Comparison of ENCODE assay signal across 14 mouse cellular contexts in the genomic region with DNA sequence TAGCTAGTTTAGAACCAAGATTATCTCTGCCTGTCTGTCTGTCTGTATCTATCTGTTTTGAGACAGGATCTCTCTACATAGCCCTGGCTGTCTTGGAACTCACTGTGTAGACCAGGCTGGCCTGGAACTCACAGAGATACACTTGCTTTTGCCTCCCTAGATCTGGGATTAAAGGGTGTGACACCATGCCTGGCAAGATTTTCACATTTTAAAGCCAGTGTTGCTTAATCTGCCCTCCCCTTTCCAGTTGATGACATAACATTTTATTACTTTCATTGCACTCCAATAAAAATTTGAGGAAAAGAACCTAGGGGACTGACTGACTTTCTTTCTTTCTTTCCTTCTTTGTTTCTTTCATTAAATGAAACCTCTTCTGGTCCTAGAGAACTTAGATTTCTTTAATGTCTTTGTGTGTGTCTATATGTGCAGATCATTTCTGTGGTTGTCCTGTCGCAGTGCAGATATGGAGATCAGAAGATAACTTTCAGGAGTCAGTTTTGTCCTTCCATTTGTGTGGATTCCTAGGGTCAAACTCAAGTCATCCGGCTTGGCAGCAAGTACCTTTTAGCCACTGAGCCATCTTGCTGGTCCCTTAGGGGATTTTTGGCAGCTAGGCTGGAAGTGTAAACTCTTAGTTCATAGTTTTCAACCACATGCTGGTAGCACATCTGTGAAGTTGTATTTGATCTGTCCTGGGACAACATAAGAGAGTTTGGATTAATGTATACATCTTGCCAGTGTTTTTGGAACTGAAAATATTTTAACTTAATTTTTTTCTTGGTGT. TPM values are rescaled to one million over a fixed set of nuclear protein-coding genes. Genes with fewer than 3 reads are reported as not detected.
DNase-seq lines count a peak whose midpoint lies in the region; ATAC-seq and TF ChIP-seq lines count a peak whose summit lies in the region.
"Had no signal": no experiment of that assay in that cellular context is flagged by ENCODE, and none has a peak within 500 bp of the region (broad histone marks: within the 10 kb centered on the region; RNA-seq: fewer than 3 reads in every experiment).

No protein-coding gene starts in this region.

- H3K9me3 ChIP-seq in lung, postnatal 0 days (ENCODE audit: low read length) = no peaks in the 10 kb centered on the region
- no peaks in the 10 kb centered on the region for H3K9me3 ChIP-seq in hindbrain, embryonic 13.5 days
- H3K9me3 ChIP-seq: midbrain, embryonic 12.5 days; stomach, embryonic 15.5 days had no signal

- no peak overlapping the region for H3K27ac ChIP-seq in lung, postnatal 0 days (ENCODE audit: low read length)
- H3K27ac ChIP-seq in bone marrow macrophage, adult 2 months (ENCODE audit: insufficient read depth, low read depth, low read length) = no peak overlapping the region
- no peak overlapping the region for H3K27ac ChIP-seq in hindbrain, embryonic 13.5 days
- H3K27ac ChIP-seq: midbrain, embryonic 12.5 days; stomach, embryonic 15.5 days had no signal

- peak; percentile 46 to 59 for DNase-seq in heart, adult 18-20 months
- no peak for DNase-seq in heart, postnatal 10 days
- peak; percentile 66 for DNase-seq in lung, postnatal 0 days (ENCODE audit: low spot score)
- no peak for DNase-seq in lung, postnatal 4 days
- peak; percentile 62 for DNase-seq in lung, postnatal 36 days
- DNase-seq in thymus, postnatal 25 days = no peak
- DNase-seq: cerebellum, adult 2 months; right cerebral cortex, postnatal 14 days had no signal

- TF ChIP-seq POLR2A in bone marrow macrophage, adult 2 months (IDR thresholded peaks at IDR 0.05; ENCODE audit: borderline replicate concordance, low read depth, low read length) = no peak

- no peak for TF ChIP-seq CTCF in lung, postnatal 0 days (IDR thresholded peaks at IDR 0.05)
- TF ChIP-seq CTCF in bone marrow macrophage, adult 2 months (IDR thresholded peaks at IDR 0.05; ENCODE audit: low read depth, low read length) = no peak

- WGBS in lung, postnatal 0 days = 61% methylated on average over 2 of the region's 2 CpGs
- WGBS in hindbrain, embryonic 13.5 days = 80% methylated on average over 2 of the region's 2 CpGs

- no peak overlapping the region for H3K4me3 ChIP-seq in lung, postnatal 0 days (ENCODE audit: low read depth, low read length)
- peak overlapping the region; percentile 41 for H3K4me3 ChIP-seq in bone marrow macrophage, adult 2 months (ENCODE audit: insufficient read depth, low read length)
- no peak overlapping the region for H3K4me3 ChIP-seq in hindbrain, embryonic 13.5 days
- H3K4me3 ChIP-seq: midbrain, embryonic 12.5 days; stomach, embryonic 15.5 days had no signal

- peak overlapping the region; percentile 33; the same call in 1 of the 2 replicates for H3K4me2 ChIP-seq in lung, postnatal 0 days (replicated peaks; ENCODE audit: low read depth, low read length)
- no peak overlapping the region for H3K4me2 ChIP-seq in hindbrain, embryonic 13.5 days
- H3K4me2 ChIP-seq: midbrain, embryonic 12.5 days; stomach, embryonic 15.5 days had no signal

- no peak for TF ChIP-seq EP300 in lung, postnatal 0 days (IDR thresholded peaks at IDR 0.05)

- H3K36me3 ChIP-seq in lung, postnatal 0 days (ENCODE audit: insufficient read depth, low read length) = no peaks in the 10 kb centered on the region
- H3K36me3 ChIP-seq in hindbrain, embryonic 13.5 days = no peaks in the 10 kb centered on the region
- H3K36me3 ChIP-seq: stomach, embryonic 15.5 days had no signal

- H3K4me1 ChIP-seq in lung, postnatal 0 days (ENCODE audit: insufficient read depth, low read depth, low read length) = peaks cover 3% of the 10 kb centered on the region
- H3K4me1 ChIP-seq in bone marrow macrophage, adult 2 months (ENCODE audit: control insufficient read depth, insufficient read depth, low read length) = peaks cover 18% of the 10 kb centered on the region
- peaks cover 13% of the 10 kb centered on the region for H3K4me1 ChIP-seq in hindbrain, embryonic 13.5 days (replicated peaks)
- H3K4me1 ChIP-seq: midbrain, embryonic 12.5 days had no signal

- no peak for ATAC-seq in lung, postnatal 0 days
- no peak for ATAC-seq in hindbrain, embryonic 13.5 days (ENCODE audit: low FRiP score)
- ATAC-seq: activated CD4-positive, CD25-positive, alpha-beta regulatory T cell, adult 4 months; intestine, embryonic 16.5 days had no signal

- intact Hi-C loops in heart, postnatal 10 days (cut with DNase I) = loop anchor here (2.0 kb wide), 1 partner anchor 41 kb away; no protein-coding TSS in a partner anchor

- no peaks in the 10 kb centered on the region for H3K27me3 ChIP-seq in lung, postnatal 0 days (replicated peaks; ENCODE audit: insufficient read depth, low read length)
- peaks cover 6% of the 10 kb centered on the region; the same call in 1 of the 2 replicates for H3K27me3 ChIP-seq in hindbrain, embryonic 13.5 days
- H3K27me3 ChIP-seq: midbrain, embryonic 12.5 days; stomach, embryonic 15.5 days had no signal

- H3K9ac ChIP-seq in lung, postnatal 0 days (replicated peaks; ENCODE audit: low read depth) = no peak overlapping the region
- H3K9ac ChIP-seq in hindbrain, embryonic 13.5 days = no peak overlapping the region
- H3K9ac ChIP-seq: midbrain, embryonic 12.5 days; stomach, embryonic 15.5 days had no signal

RNA-seq across cellular contexts. Expression of gene Swap70, which starts 2.4 kb away (rescaled TPM):
- 10 to 100 TPM; 10.8 to 14.7 TPM for total RNA-seq in heart, adult 18-20 months (2021)
- 10 to 100 TPM; 19.8 to 21.5 TPM for total RNA-seq in heart, postnatal 10 days (2021)
- 38.4 and 38.9 TPM in 2 replicates for polyA plus RNA-seq in lung, postnatal 0 days (2015; fragmentation: Nextera tagmentation; extraction: Ambion mirVana)
- polyA plus RNA-seq in bone marrow macrophage, adult 2 months (2012; ENCODE audit: insufficient read depth, insufficient read length, missing spikeins) = 113 and 114 TPM in 2 replicates
- polyA plus RNA-seq in hindbrain, embryonic 13.5 days (2015; fragmentation: Nextera tagmentation; extraction: Ambion mirVana) = 10.9 and 11.2 TPM in 2 replicates

Comparison
In these comparisons a context has a peak if more than half of its experiments do, and no peak if none do; other contexts are left out.
1. DNase-seq: peak in heart, adult 18-20 months (2 of 2), lung, postnatal 0 days (single experiment) and lung, postnatal 36 days (single experiment); none in heart, postnatal 10 days (0 of 2), lung, postnatal 4 days (0 of 2) and thymus, postnatal 25 days (single experiment).